Mouse (Mus musculus) ES-Bruce4 (cell line): ENCODE results near the gene Taf3. TPM values are rescaled to one million over a fixed set of nuclear protein-coding genes. Genes with fewer than 3 reads are reported as not detected.

ENCODE experiments used
- H3K27ac ChIP-seq: 2 replicates; pipeline ENCODE4 v1.5.1; 2012; ENCODE audit warnings: low read length, inconsistent platforms; ENCODE audit not compliant: insufficient read depth
- H3K27me3 ChIP-seq: 2 replicates; pipeline ENCODE4 v1.6.1; 2012; ENCODE audit warnings: mild to moderate bottlenecking, low read length, inconsistent platforms; ENCODE audit not compliant: control insufficient read depth, poor library complexity, insufficient read depth, severe bottlenecking
- H3K36me3 ChIP-seq: 2 replicates; pipeline ENCODE4 v1.6.1; 2012; ENCODE audit warnings: inconsistent platforms, mild to moderate bottlenecking, low read length, moderate library complexity; ENCODE audit not compliant: control insufficient read depth, poor library complexity, insufficient read depth, severe bottlenecking
- H3K4me1 ChIP-seq: one replicate; pipeline ENCODE4 v1.8.1; 2011; ENCODE audit warnings: low read length; ENCODE audit not compliant: control insufficient read depth, insufficient read depth
- H3K4me3 ChIP-seq: 2 replicates; pipeline ENCODE4 v1.5.1; 2011; ENCODE audit warnings: low read depth, mild to moderate bottlenecking, low read length
- H3K9ac ChIP-seq: 2 replicates; pipeline ENCODE4 v1.6.1; 2012; ENCODE audit warnings: low read depth, mild to moderate bottlenecking, inconsistent platforms; ENCODE audit not compliant: poor library complexity, severe bottlenecking
- H3K9me3 ChIP-seq: replicated peaks from 2 replicates; pipeline ENCODE4 v1.6.1; 2012; ENCODE audit warnings: mild to moderate bottlenecking, low read length, inconsistent platforms; ENCODE audit not compliant: control insufficient read depth, poor library complexity, insufficient read depth, severe bottlenecking
- CTCF ChIP-seq: IDR thresholded peaks from one replicate; pipeline ENCODE4 v1.8.1; 2011; ENCODE audit warnings: low read depth, low read length
- EP300 ChIP-seq: IDR thresholded peaks from 2 replicates; pipeline ENCODE4 v1.6.1; 2011; ENCODE audit warnings: low read depth, low read length; ENCODE audit not compliant: insufficient read depth
- POLR2A ChIP-seq: IDR thresholded peaks from one replicate; pipeline ENCODE4 v1.8.1; 2011; ENCODE audit warnings: low read length; ENCODE audit not compliant: insufficient read depth
- polyA plus RNA-seq: library from polyadenylated mRNA; stranded (reverse); fragments of >200 nt; gene quantifications from 2 replicates; pipeline ENCODE4 v1.2.4, GENCODE M21; 2011; ENCODE audit warnings: low read depth; ENCODE audit not compliant: missing spikeins, insufficient read depth, insufficient read length

Taf3 gene
- polyA plus RNA-seq, 1 experiment: 15.5 TPM

DNA sequence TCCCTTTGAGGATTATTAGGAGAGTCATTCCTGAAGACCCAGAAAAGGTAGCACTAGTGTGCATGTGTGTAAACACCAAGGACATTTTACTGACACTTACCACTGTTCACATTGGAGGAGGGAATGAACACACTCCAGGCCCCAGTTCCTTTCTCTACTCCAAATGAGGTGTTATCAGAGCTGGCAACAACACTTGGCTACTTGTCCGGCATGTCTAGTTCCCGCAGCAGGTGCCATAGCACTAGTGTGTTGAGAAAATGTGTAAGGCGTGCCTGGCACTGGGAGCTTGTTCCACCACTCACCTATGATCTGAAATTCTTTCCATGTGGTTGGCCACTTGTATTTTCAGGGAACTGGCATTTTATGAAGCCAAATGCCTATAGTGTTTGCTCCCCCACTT is 77.8 kb downstream of the Taf3 start:
- H3K27ac ChIP-seq: no peak overlapping the region
- no peaks in the 10 kb centered on the region for H3K9me3 ChIP-seq
- no peaks in the 10 kb centered on the region for H3K4me1 ChIP-seq
- H3K9ac ChIP-seq: no peak overlapping the region
- H3K36me3 ChIP-seq: no peaks in the 10 kb centered on the region
- no peak for TF ChIP-seq CTCF
- no peak for TF ChIP-seq EP300
- no peak for TF ChIP-seq POLR2A
- H3K4me3 ChIP-seq: no peak overlapping the region
- no peaks in the 10 kb centered on the region for H3K27me3 ChIP-seq

DNA sequence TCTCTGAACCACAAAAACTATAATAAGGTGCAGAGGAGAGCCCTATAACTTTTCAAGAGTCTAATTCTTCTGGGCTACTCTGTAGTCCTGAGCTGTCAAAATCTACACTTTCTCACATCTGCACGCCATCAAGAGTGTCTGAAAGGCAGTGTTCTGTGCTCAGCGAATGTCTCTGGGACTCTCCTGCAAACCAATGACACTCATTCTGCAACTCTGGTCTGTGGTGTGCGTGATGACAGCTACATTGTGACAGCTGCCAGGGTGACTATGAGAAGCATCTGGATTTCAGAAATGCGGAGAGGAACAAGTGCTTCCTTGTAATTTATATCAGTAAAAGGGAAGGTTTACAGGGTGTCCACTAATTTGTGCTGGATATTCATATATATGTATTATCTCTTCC is 78.2 kb downstream of the Taf3 start:
- H3K4me3 ChIP-seq: no peak overlapping the region
- H3K9ac ChIP-seq: no peak overlapping the region
- H3K27ac ChIP-seq: no peak overlapping the region
- no peaks in the 10 kb centered on the region for H3K4me1 ChIP-seq
- no peaks in the 10 kb centered on the region for H3K27me3 ChIP-seq
- no peaks in the 10 kb centered on the region for H3K36me3 ChIP-seq
- TF ChIP-seq CTCF: no peak
- TF ChIP-seq EP300: no peak
- TF ChIP-seq POLR2A: no peak
- H3K9me3 ChIP-seq: no peaks in the 10 kb centered on the region

DNA sequence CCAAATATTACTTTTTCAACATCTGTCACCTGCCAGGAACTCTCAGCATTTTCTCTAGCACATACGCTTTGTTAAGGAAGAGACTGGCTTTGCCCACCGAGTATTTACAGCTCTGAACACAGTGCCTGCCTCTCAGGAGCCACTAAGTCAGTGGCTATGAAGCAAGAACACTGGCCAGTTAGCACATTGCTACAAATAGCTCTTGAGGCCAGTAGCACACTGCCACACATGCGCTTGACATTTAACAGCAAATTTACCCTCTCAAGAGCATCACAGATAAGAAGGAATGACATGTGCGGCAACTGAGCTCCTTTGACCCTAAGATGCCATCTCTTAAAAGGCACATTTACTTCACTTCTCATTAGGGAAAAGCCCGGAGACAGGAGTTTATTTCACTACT is 78.7 kb downstream of the Taf3 start:
- no peak overlapping the region for H3K9ac ChIP-seq
- no peak overlapping the region for H3K4me3 ChIP-seq
- no peaks in the 10 kb centered on the region for H3K4me1 ChIP-seq
- no peaks in the 10 kb centered on the region for H3K9me3 ChIP-seq
- no peaks in the 10 kb centered on the region for H3K36me3 ChIP-seq
- TF ChIP-seq POLR2A (no peak), EP300 (no peak), CTCF (no peak)
- no peaks in the 10 kb centered on the region for H3K27me3 ChIP-seq
- H3K27ac ChIP-seq: no peak overlapping the region

DNA sequence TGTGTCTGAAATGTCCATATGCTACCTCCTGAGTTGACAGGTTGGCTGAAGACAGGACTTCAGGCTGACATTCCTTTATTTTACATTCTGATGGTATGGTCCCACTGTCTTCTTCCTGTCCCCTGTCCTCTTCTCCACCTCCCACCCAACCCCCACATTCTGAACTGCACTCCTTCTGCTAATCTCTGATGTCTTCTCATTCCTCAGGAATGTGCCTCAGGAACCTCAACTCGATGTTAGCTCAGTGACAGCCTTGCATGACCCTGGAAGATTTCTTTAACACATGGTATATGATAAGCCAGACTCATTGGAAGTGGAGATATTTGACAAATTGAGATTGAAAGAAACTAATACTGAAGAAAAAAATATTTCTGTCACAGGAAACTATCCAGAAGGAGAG is 81.8 kb downstream of the Taf3 start:
- Histone ChIP-seq H3K9ac (no peak overlapping the region), H3K4me3 (no peak overlapping the region), H3K9me3 (no peaks in the 10 kb centered on the region), H3K4me1 (no peaks in the 10 kb centered on the region), H3K27me3 (no peaks in the 10 kb centered on the region), H3K36me3 (no peaks in the 10 kb centered on the region), H3K27ac (no peak overlapping the region)
- no peak for TF ChIP-seq POLR2A
- no peak for TF ChIP-seq EP300
- TF ChIP-seq CTCF: no peak

DNA sequence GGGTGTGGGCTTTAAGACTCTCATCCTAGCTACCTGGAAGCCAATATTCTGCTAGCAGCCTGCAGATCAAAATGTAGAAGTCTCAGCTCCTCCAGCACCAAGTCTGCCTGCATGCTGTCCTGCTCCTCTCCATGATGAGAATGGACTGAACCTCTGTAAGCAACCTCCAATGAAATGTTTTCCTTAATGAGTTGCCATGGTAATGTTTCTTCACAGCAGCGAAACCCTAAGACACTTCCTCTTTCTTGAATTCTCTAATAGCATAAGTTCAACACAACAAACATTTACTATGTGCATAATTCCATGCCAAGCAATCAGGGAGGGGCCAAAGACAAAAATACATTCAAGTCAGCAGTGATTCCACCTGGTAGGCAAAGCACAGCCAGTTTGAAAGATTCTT is 82.8 kb downstream of the Taf3 start:
- Histone ChIP-seq H3K9ac (no peak overlapping the region), H3K27me3 (no peaks in the 10 kb centered on the region), H3K36me3 (no peaks in the 10 kb centered on the region), H3K4me1 (no peaks in the 10 kb centered on the region), H3K9me3 (no peaks in the 10 kb centered on the region), H3K27ac (no peak overlapping the region), H3K4me3 (no peak overlapping the region)
- TF ChIP-seq POLR2A (no peak), CTCF (no peak), EP300 (no peak)

DNA sequence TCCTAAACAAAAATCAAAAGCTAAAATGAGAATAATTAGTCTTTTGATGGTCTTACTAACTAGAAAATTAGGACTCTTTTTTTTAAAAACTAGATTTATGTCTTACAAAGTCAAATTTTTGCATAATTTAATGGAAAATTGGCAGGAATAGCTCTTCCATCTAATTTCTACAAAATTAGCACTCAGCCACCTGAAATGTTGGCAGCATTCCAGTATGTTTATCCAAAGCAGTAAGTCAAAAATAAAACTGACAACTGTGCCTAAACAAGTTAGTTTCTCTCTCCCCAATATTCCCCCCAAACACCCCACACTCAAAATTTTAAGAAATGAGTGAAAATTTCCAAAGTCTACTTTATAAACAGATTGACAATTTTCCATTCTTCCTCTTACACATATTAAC is 85.5 kb downstream of the Taf3 start:
- Histone ChIP-seq H3K4me1 (no peaks in the 10 kb centered on the region), H3K9ac (no peak overlapping the region), H3K4me3 (no peak overlapping the region), H3K36me3 (no peaks in the 10 kb centered on the region), H3K27ac (no peak overlapping the region), H3K27me3 (no peaks in the 10 kb centered on the region), H3K9me3 (no peaks in the 10 kb centered on the region)
- no peak for TF ChIP-seq EP300
- TF ChIP-seq CTCF: no peak
- no peak for TF ChIP-seq POLR2A

DNA sequence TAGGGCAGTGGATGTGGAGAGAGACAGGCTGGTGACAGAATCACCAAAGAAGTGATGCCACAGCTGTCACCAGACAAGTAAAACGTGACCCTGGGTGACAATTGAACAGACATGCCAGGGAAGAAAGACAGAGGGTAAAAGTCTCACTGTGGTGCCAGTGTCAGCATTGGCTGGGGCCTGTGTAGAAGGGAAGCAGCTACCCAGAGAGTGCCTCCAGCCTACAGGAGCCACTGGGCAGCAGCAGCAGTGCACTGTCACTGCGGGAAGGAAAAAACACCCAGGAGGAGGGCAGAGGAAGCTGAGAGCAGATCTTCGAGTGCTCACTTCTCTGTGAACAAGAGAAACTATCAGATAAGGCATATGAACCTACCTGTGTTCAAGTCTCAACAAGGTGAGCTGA is 86.7 kb downstream of the Taf3 start:
- Histone ChIP-seq H3K9me3 (no peaks in the 10 kb centered on the region), H3K4me3 (no peak overlapping the region), H3K9ac (no peak overlapping the region), H3K36me3 (no peaks in the 10 kb centered on the region), H3K27ac (no peak overlapping the region), H3K4me1 (peaks cover 1% of the 10 kb centered on the region), H3K27me3 (no peaks in the 10 kb centered on the region)
- TF ChIP-seq POLR2A (no peak), EP300 (no peak), CTCF (no peak)
